Mouse (Mus musculus) bone marrow macrophage, adult 2 months (primary cell): ENCODE measurements around the gene Polr2j.

Experiments used
- CTCF ChIP-seq: IDR thresholded peaks from 2 replicates; pipeline ENCODE4 v1.5.1; 2012; ENCODE audit warnings: low read depth, mild to moderate bottlenecking, low read length, moderate library complexity
- POLR2A ChIP-seq: IDR thresholded peaks from 2 replicates; pipeline ENCODE4 v1.6.1; 2012; ENCODE audit warnings: mild to moderate bottlenecking, low read depth, low read length, borderline replicate concordance

DNA sequence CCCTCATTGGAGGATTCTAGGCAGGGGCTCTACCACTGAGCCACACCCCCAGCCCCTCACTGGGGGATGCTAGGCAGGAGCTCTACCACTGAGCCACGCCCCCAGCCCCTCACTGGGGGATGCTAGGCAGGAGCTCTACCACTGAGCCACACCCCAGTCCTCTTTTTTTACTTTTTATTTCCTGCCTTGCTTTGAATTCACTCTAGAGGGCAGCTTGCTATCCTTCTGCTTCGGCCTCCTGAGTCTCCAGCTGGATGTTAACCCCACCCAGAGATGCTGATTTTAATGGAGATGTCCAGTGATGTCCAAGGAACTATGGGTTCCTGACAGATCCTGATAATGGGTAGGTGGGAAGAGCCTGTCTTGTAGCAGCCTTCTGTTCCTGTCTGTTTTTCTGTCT, 47.0 kb upstream of the Polr2j start:
- TF ChIP-seq POLR2A (no peak), CTCF (peak; percentile 18; the same call in 1 of the 2 replicates)
